Mouse (Mus musculus) Patski (cell line): ENCODE measurements at regions not wholly inside any gene's neighbourhood (a gene's known extent, or its start where the extent isn't known, plus 50 kb on each side); places are given as distances from the start of the nearest gene placed in this dataset.

Experiments
- ATAC-seq: fragments of 100-300 bp; one replicate; pipeline ENCODE4 v1.8.0; 2021
- CTCF ChIA-PET: fragments of 350-600 bp; sonication (Branson Sonifier 250); formaldehyde crosslinking; loops from one replicate; lab custom pipeline; 2022; ENCODE audit warnings: inconsistent platforms; lab: Charles Lee
- POLR2A ChIA-PET: fragments of 350-600 bp; sonication (Branson Sonifier 250); formaldehyde crosslinking; loops from one replicate; lab custom pipeline; 2022; ENCODE audit warnings: antibody characterized with exemption, inconsistent platforms; lab: Charles Lee
- DNase-seq: peaks from one replicate; pipeline ENCODE4 v3.0.0-alpha.2; 2011; ENCODE audit warnings: low read depth, low spot score
- H3K27me3 ChIP-seq: fragments of 371-371 bp; one replicate; pipeline ENCODE4 v1.5.1; 2021
- CTCF ChIP-seq: fragments of 100-300 bp; IDR thresholded peaks from one replicate; pipeline ENCODE4 v1.5.1; 2021
- in situ Hi-C: fragments of 300-500 bp; cut with MboI; formaldehyde crosslinking; loops from 3 replicates; pipeline ENCODE4 v1.11.1; 2018; ENCODE audit warnings: low pct_unique_long_range_greater_than_20kb, mixed read lengths

DNA sequence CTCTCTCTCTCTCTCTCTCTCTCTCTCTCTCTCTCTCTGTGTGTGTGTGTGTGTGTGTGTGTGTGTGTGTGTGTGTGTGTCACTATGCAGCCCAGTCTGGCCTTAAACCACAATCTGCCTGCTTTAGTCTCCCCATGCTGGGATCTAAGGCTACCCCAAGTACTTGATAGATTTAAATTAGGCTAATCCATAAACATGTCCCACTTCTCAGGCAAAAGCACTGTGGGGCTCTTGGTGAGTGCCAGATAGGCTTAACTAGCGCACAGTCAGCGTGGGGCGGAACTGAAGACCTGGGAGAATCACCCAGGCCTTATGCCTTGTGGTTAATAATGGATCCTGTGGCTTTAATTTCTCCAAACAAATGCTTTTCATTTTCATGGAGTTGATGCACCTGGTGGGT, 180.6 kb downstream of the Gm26897 start:
- in situ Hi-C loops, result no loop called here
- H3K27me3 ChIP-seq, result peaks cover 11% of the 10 kb centered on the region
- ChIA-PET POLR2A (no interaction called here), CTCF (no interaction called here)
- ATAC-seq (no peak), DNase-seq (no peak)
- no peak for TF ChIP-seq CTCF

GRCm38 (mm10) chr5:111917643-111918252, 184.0 kb downstream of the Gm26897 start:
- peaks cover 30% of the 10 kb centered on the region for H3K27me3 ChIP-seq
- TF ChIP-seq CTCF, result no peak
- ChIA-PET POLR2A (no interaction called here), CTCF (interaction anchor here (0.8 kb wide), 1 partner anchor 11 kb away, joined by 3 read pairs; no protein-coding TSS in a partner anchor)
- in situ Hi-C loops, result no loop called here
- ATAC-seq (no peak), DNase-seq (no peak)

DNA sequence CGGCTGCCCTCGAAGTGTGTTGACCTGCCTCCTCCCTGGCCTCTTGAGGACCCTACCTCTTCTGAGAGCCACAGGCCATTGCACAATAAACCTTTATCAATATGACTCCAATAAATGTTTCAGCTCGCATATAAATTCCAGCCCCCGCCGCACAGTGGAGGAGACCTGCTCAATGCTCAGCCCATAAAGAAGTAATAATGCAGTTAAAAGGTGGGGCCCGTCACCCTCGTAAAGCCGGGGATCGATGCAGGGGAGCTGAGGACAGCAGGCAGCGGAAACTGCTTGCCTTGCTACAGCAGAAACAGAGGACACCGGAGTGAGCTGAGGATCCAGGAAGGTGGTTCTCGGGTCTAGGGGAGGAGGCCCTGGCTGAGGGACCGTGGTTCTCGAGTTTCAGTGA, 185.2 kb downstream of the Gm26897 start:
- CTCF ChIA-PET, result no interaction called here
- TF ChIP-seq CTCF, result no peak
- POLR2A ChIA-PET, result no interaction called here
- DNase-seq (no peak), ATAC-seq (no peak)
- peaks cover 30% of the 10 kb centered on the region for H3K27me3 ChIP-seq
- in situ Hi-C loops, result no loop called here

DNA sequence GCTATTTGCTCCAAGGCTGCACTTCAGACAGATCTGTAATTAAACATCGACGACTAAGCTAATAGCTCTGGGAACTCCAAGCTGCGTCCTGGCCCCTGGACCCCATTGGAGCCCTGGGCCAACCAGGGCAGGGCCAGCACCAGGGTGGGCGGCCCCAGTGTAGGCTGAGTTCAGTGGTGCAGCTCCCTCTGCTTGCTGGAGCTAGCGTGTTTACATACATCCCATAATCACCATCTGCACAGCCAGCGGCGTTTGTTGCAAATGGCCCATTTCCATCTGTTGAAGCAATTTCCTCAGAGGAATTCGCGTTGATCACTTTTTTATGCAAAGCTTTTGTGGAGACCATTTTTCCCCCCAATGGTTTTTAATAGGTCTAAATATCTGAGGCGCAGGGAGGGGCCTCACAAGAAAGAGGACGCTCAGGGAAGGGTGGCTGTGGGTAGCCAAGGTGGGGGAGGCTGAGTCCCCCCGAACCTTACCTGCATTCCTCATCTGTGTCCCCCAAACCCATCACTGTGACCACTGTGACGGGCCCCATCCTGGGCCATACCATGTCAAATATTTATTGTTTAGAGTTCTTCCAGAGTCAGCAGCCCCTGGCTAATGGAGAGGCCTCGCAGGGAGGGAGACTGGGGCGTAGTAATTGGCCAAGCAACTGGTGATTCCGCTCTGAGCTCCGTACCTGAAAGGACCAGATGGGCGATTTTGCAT, 189.4 kb downstream of the Gm26897 start:
- no peak for DNase-seq
- TF ChIP-seq CTCF, result no peak
- POLR2A ChIA-PET, result no interaction called here
- CTCF ChIA-PET, result no interaction called here
- no peak for ATAC-seq
- in situ Hi-C loops, result no loop called here
- peaks cover 36% of the 10 kb centered on the region for H3K27me3 ChIP-seq

- in situ Hi-C loops, result no loop called here
- POLR2A ChIA-PET, result no interaction called here
- TF ChIP-seq CTCF, result no peak
- peaks cover 30% of the 10 kb centered on the region for H3K27me3 ChIP-seq
- CTCF ChIA-PET, result interaction anchor here (1.2 kb wide), 1 partner anchor 9 kb away, joined by 3 read pairs; no protein-coding TSS in a partner anchor
- ATAC-seq, result no peak
- DNase-seq, result no peak
Observed at GRCm38 (mm10) chr5:111925757-111926156, 192.0 kb downstream of the Gm26897 start.

GRCm38 (mm10) chr5:111929180-111929990, 195.7 kb downstream of the Gm26897 start:
- ChIA-PET POLR2A (no interaction called here), CTCF (interaction anchor here (1.3 kb wide), 1 partner anchor 12 kb away, joined by 3 read pairs; no protein-coding TSS in a partner anchor)
- ATAC-seq (no peak), DNase-seq (no peak)
- H3K27me3 ChIP-seq, result peaks cover 14% of the 10 kb centered on the region
- no peak for TF ChIP-seq CTCF
- in situ Hi-C loops, result no loop called here

DNA sequence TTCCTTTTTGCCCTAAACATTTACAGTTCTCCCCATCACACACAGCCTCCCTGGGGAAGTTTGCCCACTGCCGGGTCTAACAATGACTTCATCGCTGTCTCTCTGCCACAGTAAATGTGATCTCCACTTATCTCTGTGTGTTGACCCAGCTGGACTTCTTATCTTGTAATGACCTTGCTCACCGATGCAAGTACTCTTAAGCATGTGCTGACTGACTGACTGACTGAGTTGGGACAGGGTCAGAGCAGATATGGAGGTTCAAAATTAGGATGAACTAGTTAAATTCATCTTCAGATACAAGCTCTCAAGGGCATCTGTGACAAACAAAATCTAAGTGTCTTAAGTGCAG, 196.2 kb downstream of the Gm26897 start:
- peaks cover 14% of the 10 kb centered on the region for H3K27me3 ChIP-seq
- ATAC-seq (no peak), DNase-seq (no peak)
- in situ Hi-C loops, result no loop called here
- no peak for TF ChIP-seq CTCF
- ChIA-PET POLR2A (no interaction called here), CTCF (no interaction called here)

DNA sequence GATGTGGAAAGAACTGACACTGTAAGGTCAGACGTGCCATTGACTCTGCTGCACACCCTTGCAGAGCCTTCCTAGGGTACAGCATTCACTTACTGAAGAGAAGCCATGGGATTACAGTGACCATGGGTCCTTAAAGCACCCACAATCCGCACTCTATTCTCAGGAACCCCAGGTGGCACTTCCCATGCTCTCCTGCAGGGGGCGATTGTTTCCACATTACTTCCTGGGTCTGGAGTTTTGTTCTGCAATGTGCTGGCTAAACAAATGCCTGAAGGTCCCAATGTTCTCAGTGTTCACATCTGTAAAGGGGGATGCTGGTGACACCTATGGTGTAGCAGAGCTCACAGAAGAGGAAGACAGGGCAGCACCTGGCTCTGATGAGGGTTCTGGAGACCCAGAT, 198.0 kb downstream of the Gm26897 start:
- H3K27me3 ChIP-seq, result peaks cover 7% of the 10 kb centered on the region
- ChIA-PET CTCF (no interaction called here), POLR2A (no interaction called here)
- no peak for TF ChIP-seq CTCF
- in situ Hi-C loops, result no loop called here
- ATAC-seq (no peak), DNase-seq (no peak)

- DNase-seq (no peak), ATAC-seq (no peak)
- no peaks in the 10 kb centered on the region for H3K27me3 ChIP-seq
- in situ Hi-C loops, result no loop called here
- POLR2A ChIA-PET, result no interaction called here
- TF ChIP-seq CTCF, result no peak
- CTCF ChIA-PET, result no interaction called here
Observed at GRCm38 (mm10) chr5:111935381-111936134, 201.8 kb downstream of the Gm26897 start.

DNA sequence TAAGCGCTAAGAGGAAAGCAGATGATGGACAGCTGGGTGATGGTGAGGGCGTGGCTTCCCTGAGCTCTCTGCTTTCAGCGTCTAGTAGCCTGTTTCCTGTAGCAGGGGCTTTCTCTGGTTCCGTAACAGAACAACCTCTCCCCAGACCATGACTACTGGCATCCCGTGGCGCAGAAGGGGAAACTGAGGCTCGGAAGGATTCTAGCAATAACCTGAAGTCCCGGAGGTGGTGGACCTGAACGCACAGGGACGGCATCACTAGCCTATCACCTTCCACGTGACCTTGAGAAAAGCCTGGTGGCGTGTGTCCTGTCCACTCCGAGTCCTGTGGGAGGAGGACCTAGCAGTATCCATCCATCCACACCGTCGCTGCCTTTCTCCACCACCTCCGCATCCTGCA, 208.1 kb downstream of the Gm26897 start:
- no peak for TF ChIP-seq CTCF
- ChIA-PET POLR2A (no interaction called here), CTCF (no interaction called here)
- no peaks in the 10 kb centered on the region for H3K27me3 ChIP-seq
- ATAC-seq (no peak), DNase-seq (no peak)
- in situ Hi-C loops, result no loop called here
